Mouse (Mus musculus): Measurements from ENCODE around the gene Ambra1. TPM values are rescaled to one million over a fixed set of nuclear protein-coding genes. Genes with fewer than 3 reads are reported as not detected.

The Ambra1 gene
- polyA plus RNA-seq, 1 experiment from 2014 or later, result 10.4 TPM

DNA sequence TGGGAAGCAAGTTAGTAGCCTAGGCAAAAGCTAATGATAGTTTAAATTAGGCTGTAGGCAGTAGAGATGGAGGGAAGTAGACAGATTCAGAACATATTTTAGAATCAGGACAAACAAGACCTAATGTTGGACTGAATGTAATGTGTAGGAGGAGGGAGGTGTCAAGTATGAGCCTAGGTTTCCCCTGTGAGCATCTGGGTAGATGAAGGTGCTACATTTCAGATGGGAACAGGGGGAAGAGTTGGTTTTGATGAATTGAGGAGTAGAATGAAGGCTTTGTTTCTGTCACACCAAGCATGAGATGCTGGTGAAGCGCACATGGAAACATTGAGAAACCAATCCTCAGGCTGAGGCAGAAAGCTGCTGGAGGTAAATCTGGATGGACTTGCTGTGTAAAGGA is 9.7 kb downstream of the Ambra1 start:
- H3K27ac ChIP-seq (replicated peaks), result no peak overlapping the region
- 90% methylated on average over 1 of the region's 1 CpGs for WGBS
- peaks cover 11% of the 10 kb centered on the region; the same call in 1 of the 2 replicates for H3K4me1 ChIP-seq
- no peak overlapping the region for H3K4me3 ChIP-seq
- no peak for ATAC-seq (ENCODE audit: extremely low read depth, insufficient number of reproducible peaks, low FRiP score, low TSS enrichment)
- peaks cover 4% of the 10 kb centered on the region; the same call in 1 of the 2 replicates for H3K36me3 ChIP-seq
- no peak overlapping the region for H3K4me2 ChIP-seq
- H3K9me3 ChIP-seq, result no peaks in the 10 kb centered on the region
- no peak overlapping the region for H3K9ac ChIP-seq
- no peaks in the 10 kb centered on the region for H3K27me3 ChIP-seq (replicated peaks)

DNA sequence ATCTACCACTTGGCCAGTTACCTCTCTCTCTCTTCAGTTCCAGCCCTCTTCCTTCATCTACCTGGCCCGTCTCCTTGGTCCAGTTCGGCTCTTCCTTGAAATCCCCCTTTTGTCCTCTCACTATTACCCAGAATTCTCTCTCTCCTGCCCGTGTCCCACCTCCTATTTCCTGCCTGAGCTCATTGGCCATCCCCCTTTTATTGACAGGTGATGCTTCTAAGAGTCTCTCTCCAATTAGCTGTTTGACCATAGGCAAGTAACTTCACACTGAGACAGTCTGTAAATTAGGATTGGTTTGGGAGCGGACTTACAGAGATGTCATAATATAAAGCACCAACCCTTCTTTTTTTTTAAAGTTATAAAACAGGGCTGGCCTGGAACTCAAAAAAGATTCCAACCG is 14.8 kb downstream of the Ambra1 start:
- H3K36me3 ChIP-seq, result no peaks in the 10 kb centered on the region
- no peak overlapping the region for H3K9ac ChIP-seq
- 88% methylated on average over 5 of the region's 5 CpGs for WGBS
- no peaks in the 10 kb centered on the region for H3K27me3 ChIP-seq (replicated peaks)
- no peak overlapping the region for H3K4me3 ChIP-seq
- ATAC-seq (ENCODE audit: extremely low read depth, insufficient number of reproducible peaks, low FRiP score, low TSS enrichment), result no peak
- H3K4me1 ChIP-seq, result peaks cover 5% of the 10 kb centered on the region
- no peaks in the 10 kb centered on the region for H3K9me3 ChIP-seq
- H3K27ac ChIP-seq (replicated peaks), result no peak overlapping the region
- H3K4me2 ChIP-seq, result no peak overlapping the region

DNA sequence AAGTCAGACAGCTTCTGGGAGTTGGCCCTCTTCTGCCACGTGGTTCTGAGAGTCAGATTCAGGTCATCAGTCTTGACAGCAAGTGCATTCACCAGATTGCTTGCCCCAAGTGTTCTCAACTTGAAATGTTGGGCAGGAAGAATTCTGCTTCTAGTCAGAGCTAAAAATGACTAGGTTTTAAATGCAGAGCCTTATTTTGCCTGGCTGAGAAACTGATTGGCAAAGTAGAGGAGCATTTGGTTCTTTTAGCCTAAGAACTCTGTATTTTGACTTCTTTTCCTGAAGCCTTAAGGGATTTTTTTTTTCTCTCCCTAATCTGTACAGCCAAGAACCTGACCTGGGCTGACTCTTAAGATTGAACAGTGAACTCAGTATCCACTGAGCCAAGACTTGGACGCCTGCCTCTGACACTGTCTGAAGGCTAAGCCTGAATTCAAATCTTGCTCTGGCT is 19.9 kb downstream of the Ambra1 start:
- no peak for ATAC-seq (ENCODE audit: extremely low read depth, insufficient number of reproducible peaks, low FRiP score, low TSS enrichment)
- Histone ChIP-seq H3K27me3 (replicated peaks) (no peaks in the 10 kb centered on the region), H3K9ac (no peak overlapping the region), H3K4me2 (no peak overlapping the region), H3K36me3 (no peaks in the 10 kb centered on the region), H3K9me3 (no peaks in the 10 kb centered on the region), H3K4me1 (peaks cover 26% of the 10 kb centered on the region), H3K4me3 (no peak overlapping the region), H3K27ac (replicated peaks) (peak overlapping the region; percentile 39)
- WGBS, result 48% methylated on average over 2 of the region's 2 CpGs

DNA sequence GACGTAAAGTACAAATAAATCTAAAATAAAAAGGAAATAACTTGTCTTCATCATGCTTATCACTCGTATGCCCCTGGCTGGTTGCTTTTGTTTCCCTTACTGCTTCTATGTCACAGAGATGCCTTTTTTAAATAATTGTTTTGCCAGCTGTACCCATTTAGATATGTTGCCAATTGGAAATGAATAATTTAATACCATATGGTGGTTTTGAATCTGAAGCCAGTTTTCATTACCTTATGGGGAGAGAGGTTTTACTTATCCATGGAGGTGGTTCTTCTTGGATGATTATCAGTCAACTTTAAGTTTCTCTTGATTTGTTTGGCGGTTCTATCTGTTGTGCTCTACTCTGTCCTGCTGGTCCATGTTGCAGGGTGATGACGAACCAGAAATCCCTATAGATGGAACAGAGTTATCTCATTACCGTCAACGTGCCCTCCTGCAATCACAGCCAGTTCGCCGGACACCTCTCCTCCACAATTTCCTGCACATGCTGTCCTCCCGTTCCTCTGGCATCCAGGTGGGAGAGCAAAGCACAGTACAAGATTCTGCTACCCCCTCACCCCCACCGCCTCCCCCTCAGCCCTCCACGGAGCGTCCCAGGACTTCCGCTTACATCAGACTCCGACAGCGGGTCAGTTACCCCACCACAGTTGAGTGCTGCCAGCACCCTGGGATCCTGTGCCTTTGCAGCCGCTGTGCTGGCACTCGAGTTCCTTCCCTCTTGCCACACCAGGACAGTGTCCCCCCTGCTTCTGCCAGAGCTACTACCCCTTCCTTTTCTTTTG is 42.2 kb downstream of the Ambra1 start:
- 79% methylated on average over 17 of the region's 17 CpGs for WGBS
- peaks cover 68% of the 10 kb centered on the region for H3K36me3 ChIP-seq

DNA sequence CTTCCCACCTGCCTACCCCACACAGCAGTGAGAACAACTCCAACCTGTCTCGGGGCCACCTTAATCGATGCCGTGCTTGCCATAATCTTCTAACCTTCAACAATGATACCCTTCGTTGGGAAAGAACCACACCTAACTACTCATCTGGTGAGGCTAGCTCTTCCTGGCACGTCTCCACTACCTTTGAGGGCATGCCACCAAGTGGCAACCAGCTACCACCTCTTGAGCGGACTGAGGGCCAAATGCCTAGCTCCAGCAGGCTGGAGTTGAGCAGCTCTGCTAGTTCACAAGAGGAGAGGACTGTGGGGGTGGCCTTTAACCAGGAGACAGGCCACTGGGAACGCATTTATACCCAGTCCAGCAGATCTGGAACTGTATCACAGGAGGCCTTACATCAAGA is 43.4 kb downstream of the Ambra1 start:
- WGBS, result 93% methylated on average over 7 of the region's 7 CpGs
- Histone ChIP-seq H3K9ac (no peak overlapping the region), H3K27me3 (replicated peaks) (no peaks in the 10 kb centered on the region), H3K9me3 (no peaks in the 10 kb centered on the region), H3K4me2 (no peak overlapping the region), H3K4me1 (peaks cover 18% of the 10 kb centered on the region), H3K4me3 (no peak overlapping the region), H3K27ac (replicated peaks) (no peak overlapping the region), H3K36me3 (peaks cover 59% of the 10 kb centered on the region)
- ATAC-seq (ENCODE audit: extremely low read depth, insufficient number of reproducible peaks, low FRiP score, low TSS enrichment), result no peak

More for the DNA sequence above, 42.2 kb downstream of the Ambra1 start:
- Histone ChIP-seq H3K4me1 (peaks cover 18% of the 10 kb centered on the region), H3K4me3 (no peak overlapping the region), H3K4me2 (no peak overlapping the region), H3K27ac (replicated peaks) (no peak overlapping the region), H3K27me3 (replicated peaks) (no peaks in the 10 kb centered on the region), H3K9me3 (no peaks in the 10 kb centered on the region), H3K9ac (no peak overlapping the region)
- ATAC-seq (ENCODE audit: extremely low read depth, insufficient number of reproducible peaks, low FRiP score, low TSS enrichment), result no peak

DNA sequence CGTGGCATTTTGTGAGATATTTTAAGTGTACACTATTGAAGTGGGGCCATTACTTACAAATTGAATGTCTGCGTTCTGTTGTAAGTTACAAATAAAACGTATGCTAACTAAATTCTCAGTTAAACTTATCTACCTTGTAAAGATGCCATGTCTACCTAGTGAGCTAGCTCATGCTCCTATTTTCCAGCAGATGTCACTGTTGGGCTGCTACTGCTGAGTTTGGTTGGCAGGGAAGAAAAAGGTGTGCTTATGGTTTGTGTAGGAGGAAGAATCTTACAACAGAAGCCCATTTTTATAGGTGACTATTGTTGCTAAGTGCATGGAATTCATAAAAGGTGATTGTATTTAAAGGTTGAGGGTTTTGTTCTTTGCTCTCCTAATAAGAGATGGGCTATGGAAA is 49.2 kb downstream of the Ambra1 start:
- H3K4me2 ChIP-seq, result no peak overlapping the region
- H3K9ac ChIP-seq, result no peak overlapping the region
- ATAC-seq (ENCODE audit: extremely low read depth, insufficient number of reproducible peaks, low FRiP score, low TSS enrichment), result no peak
- H3K4me3 ChIP-seq, result no peak overlapping the region
- peaks cover 17% of the 10 kb centered on the region for H3K36me3 ChIP-seq
- WGBS, result 65% methylated on average over 3 of the region's 3 CpGs
- H3K4me1 ChIP-seq, result peaks cover 5% of the 10 kb centered on the region
- H3K9me3 ChIP-seq, result no peaks in the 10 kb centered on the region
- no peak overlapping the region for H3K27ac ChIP-seq (replicated peaks)
- no peaks in the 10 kb centered on the region for H3K27me3 ChIP-seq (replicated peaks)

DNA sequence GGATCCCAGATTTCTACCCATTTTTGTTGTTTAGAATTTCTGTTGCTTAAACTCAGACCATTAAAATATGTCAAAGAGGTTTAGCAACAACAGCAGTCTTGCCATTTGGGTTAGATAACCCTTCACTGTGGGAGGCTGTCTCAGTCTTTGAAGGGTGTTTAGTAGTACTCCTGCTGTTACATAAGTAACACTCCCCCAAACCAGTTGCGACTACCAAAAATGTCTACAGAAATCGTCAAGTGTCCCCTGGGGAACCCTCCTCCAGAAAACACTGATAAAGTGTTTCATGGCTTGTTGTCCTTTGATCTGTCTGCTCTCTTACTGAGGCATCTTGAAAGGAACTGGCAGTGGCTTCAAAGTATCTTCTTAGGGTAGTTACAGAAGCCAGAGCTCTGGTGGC is 61.7 kb downstream of the Ambra1 start:
- Histone ChIP-seq H3K4me1 (peaks cover 29% of the 10 kb centered on the region), H3K36me3 (no peaks in the 10 kb centered on the region), H3K4me3 (no peak overlapping the region), H3K9ac (no peak overlapping the region), H3K9me3 (no peaks in the 10 kb centered on the region), H3K27ac (replicated peaks) (no peak overlapping the region), H3K4me2 (no peak overlapping the region), H3K27me3 (replicated peaks) (no peaks in the 10 kb centered on the region)
- WGBS, result 23% methylated on average over 2 of the region's 2 CpGs
- no peak for ATAC-seq (ENCODE audit: extremely low read depth, insufficient number of reproducible peaks, low FRiP score, low TSS enrichment)

DNA sequence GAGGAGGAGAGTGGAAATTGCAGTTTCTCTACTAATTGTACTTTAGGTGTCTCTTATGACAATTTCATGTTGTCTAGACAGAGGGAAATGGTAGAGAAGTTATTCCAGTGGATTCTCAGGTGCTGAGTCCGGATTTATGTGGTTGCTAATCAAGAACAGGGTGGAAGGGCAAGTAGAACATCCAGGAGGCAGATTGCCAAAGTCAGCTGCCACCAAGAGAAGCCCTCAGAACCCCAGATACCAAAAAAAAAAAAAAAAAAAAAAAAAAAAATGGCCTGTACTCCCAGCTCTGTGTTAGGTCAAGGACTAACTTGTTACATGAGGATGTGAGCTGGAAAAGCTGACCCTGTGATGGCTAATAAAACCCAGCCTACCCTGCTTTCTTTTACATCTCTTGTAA is 62.4 kb downstream of the Ambra1 start:
- no peak for ATAC-seq (ENCODE audit: extremely low read depth, insufficient number of reproducible peaks, low FRiP score, low TSS enrichment)
- no peaks in the 10 kb centered on the region for H3K36me3 ChIP-seq

DNA sequence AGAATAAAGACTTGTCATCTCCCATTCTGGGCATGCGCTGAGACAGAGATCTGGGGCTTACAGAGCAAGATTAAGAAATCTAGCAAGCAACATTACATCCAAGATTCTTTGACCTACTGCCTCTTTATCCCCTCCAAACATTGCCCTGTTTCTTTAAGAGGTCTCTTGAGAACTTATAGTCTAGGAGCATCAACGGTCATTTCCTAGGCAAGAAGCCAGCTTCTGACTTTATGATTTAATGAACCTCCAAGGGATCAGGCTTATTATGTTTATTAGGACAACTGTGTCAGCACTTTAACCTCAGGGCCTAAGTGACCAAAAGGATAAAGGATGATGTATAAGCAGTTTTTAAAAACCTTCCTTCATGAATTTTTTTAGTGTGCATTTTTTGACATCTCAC is 64.5 kb downstream of the Ambra1 start:
- H3K4me1 ChIP-seq, result peaks cover 8% of the 10 kb centered on the region; the same call in 1 of the 2 replicates
- no peak overlapping the region for H3K4me3 ChIP-seq
- ATAC-seq (ENCODE audit: extremely low read depth, insufficient number of reproducible peaks, low FRiP score, low TSS enrichment), result no peak
- 61% methylated on average over 2 of the region's 2 CpGs for WGBS
- no peaks in the 10 kb centered on the region for H3K9me3 ChIP-seq
- no peaks in the 10 kb centered on the region for H3K27me3 ChIP-seq (replicated peaks)
- H3K4me2 ChIP-seq, result no peak overlapping the region
- H3K36me3 ChIP-seq, result no peaks in the 10 kb centered on the region
- no peak overlapping the region for H3K27ac ChIP-seq (replicated peaks)
- no peak overlapping the region for H3K9ac ChIP-seq

More for the DNA sequence above, 62.4 kb downstream of the Ambra1 start:
- no peaks in the 10 kb centered on the region for H3K9me3 ChIP-seq
- H3K27ac ChIP-seq (replicated peaks), result no peak overlapping the region
- no peaks in the 10 kb centered on the region for H3K27me3 ChIP-seq (replicated peaks)
- no peak overlapping the region for H3K9ac ChIP-seq
- peaks cover 25% of the 10 kb centered on the region for H3K4me1 ChIP-seq
- H3K4me3 ChIP-seq, result no peak overlapping the region
- H3K4me2 ChIP-seq, result no peak overlapping the region
- 56% methylated on average over 1 of the region's 1 CpGs for WGBS

DNA sequence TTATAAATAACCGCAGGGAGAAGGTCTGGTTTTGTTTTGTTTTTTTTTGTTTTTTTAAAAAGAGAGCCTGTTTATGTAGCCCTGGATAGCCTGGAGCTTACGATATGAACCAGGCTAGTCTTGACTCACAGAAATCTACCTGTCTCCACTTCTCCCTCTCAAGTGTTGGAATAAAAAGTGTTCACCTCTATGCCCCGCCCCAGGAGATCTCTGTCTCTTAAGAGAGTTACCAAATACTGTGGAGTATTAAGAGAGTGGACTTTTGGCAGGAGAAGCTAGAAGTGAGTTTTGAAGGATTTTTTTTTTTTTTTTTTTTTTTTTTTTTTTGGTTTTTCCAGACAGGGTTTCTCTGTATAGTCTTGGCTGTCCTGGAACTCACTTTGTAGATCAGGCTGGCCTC is 65.2 kb downstream of the Ambra1 start:
- Histone ChIP-seq H3K4me1 (peaks cover 8% of the 10 kb centered on the region; the same call in 1 of the 2 replicates), H3K9me3 (no peaks in the 10 kb centered on the region), H3K4me2 (no peak overlapping the region), H3K9ac (no peak overlapping the region), H3K27me3 (replicated peaks) (no peaks in the 10 kb centered on the region), H3K27ac (replicated peaks) (no peak overlapping the region), H3K36me3 (no peaks in the 10 kb centered on the region), H3K4me3 (no peak overlapping the region)
- WGBS, result 88% methylated on average over 3 of the region's 3 CpGs
- ATAC-seq (ENCODE audit: extremely low read depth, insufficient number of reproducible peaks, low FRiP score, low TSS enrichment), result no peak

DNA sequence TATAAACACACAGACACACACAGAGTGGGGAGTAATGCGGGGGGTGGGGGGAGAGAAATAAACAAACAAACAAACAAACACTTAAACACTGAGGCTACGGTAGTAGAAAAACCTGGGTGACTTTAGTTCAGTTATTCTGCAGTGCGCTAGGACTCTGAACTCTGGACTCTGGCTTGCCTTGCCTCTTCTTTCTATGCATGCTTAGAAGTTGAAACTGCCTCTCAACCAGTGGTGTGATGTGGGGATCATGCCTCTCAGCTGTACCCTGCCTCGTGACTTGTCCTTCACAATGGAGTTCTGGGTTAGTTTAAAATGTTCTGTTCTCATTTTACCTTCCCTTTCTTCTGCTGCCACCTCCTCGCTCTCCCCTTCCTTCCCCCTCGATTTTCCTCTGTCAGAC is 81.5 kb downstream of the Ambra1 start:
- H3K4me1 ChIP-seq, result peaks cover 2% of the 10 kb centered on the region; the same call in 1 of the 2 replicates
- H3K4me3 ChIP-seq, result no peak overlapping the region
- no peak overlapping the region for H3K27ac ChIP-seq (replicated peaks)
- no peak overlapping the region for H3K9ac ChIP-seq
- H3K9me3 ChIP-seq, result no peaks in the 10 kb centered on the region
- WGBS, result 86% methylated on average over 6 of the region's 6 CpGs
- no peak overlapping the region for H3K4me2 ChIP-seq
- no peak for ATAC-seq (ENCODE audit: extremely low read depth, insufficient number of reproducible peaks, low FRiP score, low TSS enrichment)
- H3K36me3 ChIP-seq, result peaks cover 30% of the 10 kb centered on the region
- no peaks in the 10 kb centered on the region for H3K27me3 ChIP-seq (replicated peaks)

DNA sequence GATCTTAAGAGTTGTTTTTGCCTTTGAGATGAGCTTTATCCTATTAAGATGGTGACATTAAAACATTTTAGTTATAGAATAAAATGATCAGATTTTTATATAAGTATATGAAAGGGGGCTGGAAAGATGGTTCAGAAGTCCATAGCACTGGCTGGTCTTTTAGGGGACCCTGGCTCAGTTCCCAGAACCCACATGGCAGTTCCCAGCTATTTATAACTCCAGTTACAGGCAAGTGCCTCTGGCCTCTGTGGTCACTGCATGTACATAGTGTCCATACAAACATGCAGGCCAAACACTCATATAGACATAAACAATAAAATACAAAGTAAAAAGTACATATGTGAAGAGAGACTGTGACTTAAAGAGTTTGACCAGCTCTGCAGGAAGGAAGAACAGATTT is 86.8 kb downstream of the Ambra1 start:
- Histone ChIP-seq H3K27me3 (replicated peaks) (no peaks in the 10 kb centered on the region), H3K9ac (no peak overlapping the region), H3K9me3 (no peaks in the 10 kb centered on the region), H3K4me1 (peaks cover 5% of the 10 kb centered on the region; the same call in 1 of the 2 replicates), H3K36me3 (peaks cover 12% of the 10 kb centered on the region), H3K27ac (replicated peaks) (no peak overlapping the region), H3K4me2 (no peak overlapping the region), H3K4me3 (no peak overlapping the region)
- no peak for ATAC-seq (ENCODE audit: extremely low read depth, insufficient number of reproducible peaks, low FRiP score, low TSS enrichment)

Measured in heart, embryonic 13.5 days (tissue).